Mouse (Mus musculus) embryonic fibroblast, embryonic 13.5 days (primary cell): ENCODE data around the gene Slc47a2. TPM values are rescaled to one million over a fixed set of nuclear protein-coding genes. Genes with fewer than 3 reads are reported as not detected.

Source experiments
- H3K27ac ChIP-seq: 2 replicates; pipeline ENCODE4 v1.5.1; 2012; ENCODE audit warnings: low read length, control low read depth, inconsistent platforms; ENCODE audit not compliant: insufficient read depth
- H3K4me1 ChIP-seq: 2 replicates; pipeline ENCODE4 v1.6.1; 2011; ENCODE audit warnings: low read length; ENCODE audit not compliant: control insufficient read depth, insufficient read depth
- H3K4me3 ChIP-seq: 2 replicates; pipeline ENCODE4 v1.5.1; 2011; ENCODE audit warnings: mild to moderate bottlenecking, control low read depth, low read length; ENCODE audit not compliant: insufficient read depth
- CTCF ChIP-seq: IDR thresholded peaks from 2 replicates; pipeline ENCODE4 v1.5.1; 2011; ENCODE audit warnings: mild to moderate bottlenecking, control low read depth, low read length, moderate library complexity, borderline replicate concordance; ENCODE audit not compliant: insufficient read depth
- POLR2A ChIP-seq: IDR thresholded peaks from 2 replicates; pipeline ENCODE4 v1.6.1; 2011; ENCODE audit warnings: low read depth, mild to moderate bottlenecking, control low read depth, low read length, moderate library complexity
- polyA plus RNA-seq: library from polyadenylated mRNA; stranded (reverse); fragments of >200 nt; gene quantifications from 2 replicates; pipeline ENCODE4 v1.2.4, GENCODE M21; 2011; ENCODE audit warnings: low read depth; ENCODE audit not compliant: missing spikeins, insufficient read length

Gene Slc47a2
- not detected in 2 replicates for polyA plus RNA-seq

GRCm38 (mm10) chr11:61342505-61343420, at the start of gene Slc47a2:
Gene Slc47a2, minus strand, starts transcription at chr11:61342860.
- TF ChIP-seq POLR2A (no peak), CTCF (no peak)
- Histone ChIP-seq H3K4me3 (no peak within 1 kb of the TSS), H3K4me1 (no peaks in the 10 kb centered on the region), H3K27ac (no peak within 1 kb of the TSS)

GRCm38 (mm10) chr11:61388936-61389335, 46.3 kb upstream of the Slc47a2 start:
- Histone ChIP-seq H3K4me3 (no peak overlapping the region), H3K4me1 (no peaks in the 10 kb centered on the region), H3K27ac (no peak overlapping the region)
- TF ChIP-seq CTCF (no peak), POLR2A (no peak)

- no peak for TF ChIP-seq CTCF
- no peak for TF ChIP-seq POLR2A
- Histone ChIP-seq H3K4me1 (no peaks in the 10 kb centered on the region), H3K4me3 (no peak overlapping the region), H3K27ac (no peak overlapping the region)
These were observed 45.4 kb upstream of the Slc47a2 start for GRCm38 (mm10) chr11:61388012-61388411.

GRCm38 (mm10) chr11:61387233-61387632, 44.6 kb upstream of the Slc47a2 start:
- Histone ChIP-seq H3K4me3 (no peak overlapping the region), H3K4me1 (no peaks in the 10 kb centered on the region), H3K27ac (no peak overlapping the region)
- TF ChIP-seq POLR2A (no peak), CTCF (no peak)

GRCm38 (mm10) chr11:61385725-61386124, 43.1 kb upstream of the Slc47a2 start:
- TF ChIP-seq POLR2A (no peak), CTCF (no peak)
- H3K27ac ChIP-seq = no peak overlapping the region
- no peak overlapping the region for H3K4me3 ChIP-seq
- H3K4me1 ChIP-seq = no peaks in the 10 kb centered on the region

- Histone ChIP-seq H3K4me3 (no peak overlapping the region), H3K27ac (no peak overlapping the region), H3K4me1 (no peaks in the 10 kb centered on the region)
- TF ChIP-seq CTCF = no peak
- no peak for TF ChIP-seq POLR2A
These were observed 38.6 kb upstream of the Slc47a2 start for GRCm38 (mm10) chr11:61381272-61381671.

GRCm38 (mm10) chr11:61378651-61379050, 36.0 kb upstream of the Slc47a2 start:
- Histone ChIP-seq H3K4me3 (no peak overlapping the region), H3K27ac (no peak overlapping the region), H3K4me1 (no peaks in the 10 kb centered on the region)
- TF ChIP-seq CTCF = no peak
- TF ChIP-seq POLR2A = no peak

- H3K4me1 ChIP-seq = no peaks in the 10 kb centered on the region
- H3K4me3 ChIP-seq = no peak within 1 kb of the TSS
- no peak within 1 kb of the TSS for H3K27ac ChIP-seq
- no peak for TF ChIP-seq CTCF
- no peak for TF ChIP-seq POLR2A
These were observed 35.4 kb upstream of the Slc47a2 start, which contains the start of gene Slc47a1 for GRCm38 (mm10) chr11:61377881-61378613. Gene Slc47a1, minus strand, starts transcription at chr11:61378345.

GRCm38 (mm10) chr11:61368668-61369067, 26.0 kb upstream of the Slc47a2 start:
- H3K4me1 ChIP-seq = no peaks in the 10 kb centered on the region
- TF ChIP-seq POLR2A (no peak), CTCF (no peak)

GRCm38 (mm10) chr11:61366517-61367273, 24.0 kb upstream of the Slc47a2 start:
- TF ChIP-seq CTCF = no peak
- TF ChIP-seq POLR2A = no peak
- H3K4me1 ChIP-seq = no peaks in the 10 kb centered on the region
- H3K4me3 ChIP-seq = no peak overlapping the region
- H3K27ac ChIP-seq = no peak overlapping the region

More at GRCm38 (mm10) chr11:61368668-61369067, 26.0 kb upstream of the Slc47a2 start:
- no peak overlapping the region for H3K4me3 ChIP-seq
- no peak overlapping the region for H3K27ac ChIP-seq
